Mouse (Mus musculus): ENCODE results near the gene Ankrd42.

DNA sequence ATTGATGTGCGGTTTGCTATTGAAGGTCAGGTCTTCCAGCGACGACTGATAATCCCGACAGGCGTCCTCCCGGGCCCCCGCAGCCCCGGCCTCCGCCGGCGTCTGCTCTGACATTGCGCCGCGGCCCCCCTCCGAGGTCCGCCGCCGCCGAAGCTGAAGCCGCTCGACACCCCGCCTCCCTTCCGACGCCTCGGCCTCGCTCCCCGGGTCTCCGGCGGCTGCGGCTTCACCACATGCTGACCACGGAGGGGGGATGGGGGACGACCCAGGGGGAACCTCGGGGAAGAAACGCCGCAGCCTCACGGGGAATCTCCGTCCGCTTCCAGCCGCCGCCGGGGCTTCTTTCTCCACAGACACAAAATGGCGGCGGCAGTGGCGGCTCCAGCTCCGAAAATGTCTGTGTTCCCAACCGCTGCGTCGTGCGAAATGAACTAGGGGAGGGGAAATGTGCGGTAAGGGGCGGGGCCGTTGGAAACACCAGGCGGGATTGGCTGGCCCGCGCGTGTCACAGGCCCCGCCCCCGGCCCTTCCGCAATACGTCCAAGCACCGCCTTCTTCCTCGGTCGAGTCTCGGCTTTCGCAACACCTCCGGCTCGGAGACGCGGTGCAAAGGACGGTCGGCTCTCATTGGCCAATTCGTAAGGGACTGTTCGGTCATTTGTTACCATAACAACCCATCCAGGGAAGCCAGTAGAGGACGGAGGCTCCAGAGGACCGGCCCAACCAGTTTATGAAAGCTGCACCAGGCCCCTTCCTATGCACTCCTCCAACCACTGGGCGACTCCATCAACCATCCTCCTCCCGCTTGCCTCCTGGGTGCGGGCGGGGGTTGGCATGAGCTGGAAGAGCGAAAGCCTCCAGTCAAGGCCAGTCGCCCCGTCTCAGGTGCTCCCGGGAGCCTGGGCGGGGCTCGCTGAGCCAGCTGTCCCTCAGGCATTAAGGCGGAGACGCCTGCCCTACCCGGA, 32.8 kb upstream of the Ankrd42 start, which contains the start of gene Pcf11:
- peak; percentile 97 for TF ChIP-seq POLR2A (IDR thresholded peaks at IDR 0.05; ENCODE audit: control insufficient read depth, low read depth, low read length)
- no peak for TF ChIP-seq CTCF (IDR thresholded peaks at IDR 0.05; ENCODE audit: control insufficient read depth, insufficient read depth, insufficient replicate concordance, low read depth, low read length)
